Mouse (Mus musculus) embryonic facial prominence, embryonic 13.5 days (tissue): Measurements from ENCODE around the gene Vps53. TPM values are rescaled to one million over a fixed set of nuclear protein-coding genes. Genes with fewer than 3 reads are reported as not detected.
"Not testable (repeated sequence)": the region's sequence is repeated elsewhere in the genome, so short reads cannot be mapped to it uniquely, and the experiment has no call there.

ENCODE experiments used
- ATAC-seq: fragments of 200-750 bp; cut with Nextera tagmentation; 2 replicates; pipeline ENCODE4 v1.8.0; 2017; ENCODE audit warnings: low read depth; ENCODE audit not compliant: insufficient number of reproducible peaks, insufficient read depth, low FRiP score, low TSS enrichment
- H3K27ac ChIP-seq: fragments of 300-500 bp; sonication (generic); 2 replicates; pipeline ENCODE4 v1.5.1; 2015; ENCODE audit warnings: moderate library complexity, mild to moderate bottlenecking, inconsistent platforms
- H3K27me3 ChIP-seq: fragments of 300-500 bp; sonication (generic); 2 replicates; pipeline ENCODE4 v1.6.1; 2015; ENCODE audit warnings: mild to moderate bottlenecking, inconsistent platforms
- H3K36me3 ChIP-seq: fragments of 300-500 bp; sonication (generic); 2 replicates; pipeline ENCODE4 v1.6.1; 2015; ENCODE audit warnings: mild to moderate bottlenecking, inconsistent platforms
- H3K4me1 ChIP-seq: fragments of 300-500 bp; sonication (generic); 2 replicates; pipeline ENCODE4 v1.6.1; 2015; ENCODE audit warnings: inconsistent platforms
- H3K4me2 ChIP-seq: fragments of 300-500 bp; sonication (generic); 2 replicates; pipeline ENCODE4 v1.6.1; 2015; ENCODE audit warnings: moderate library complexity, mild to moderate bottlenecking, inconsistent platforms
- H3K4me3 ChIP-seq: fragments of 300-500 bp; sonication (generic); 2 replicates; pipeline ENCODE4 v1.5.1; 2015; ENCODE audit warnings: mild to moderate bottlenecking, inconsistent platforms
- H3K9ac ChIP-seq: fragments of 300-500 bp; sonication (generic); 2 replicates; pipeline ENCODE4 v1.6.1; 2015; ENCODE audit warnings: mild to moderate bottlenecking, inconsistent platforms
- H3K9me3 ChIP-seq: fragments of 300-500 bp; sonication (generic); 2 replicates; pipeline ENCODE4 v1.6.1; 2016; ENCODE audit warnings: inconsistent platforms
- WGBS: fragments of 180-500 bp; shearing (Covaris S2); methylation state at CpG from one replicate; pipeline ENCODE4 v1.1.7; 2015; ENCODE audit warnings: mixed read lengths; 5-methylcytosine and 5-hydroxymethylcytosine counted together
- polyA plus RNA-seq: library from polyadenylated mRNA; unstranded; fragments of >200 nt; fragmentation: Nextera tagmentation; extraction: Ambion mirVana; gene quantifications from 2 replicates; pipeline ENCODE4 v1.2.1, GENCODE M21; 2015

The Vps53 gene
- polyA plus RNA-seq, 1 experiment from 2014 or later, result 38.5 TPM

DNA sequence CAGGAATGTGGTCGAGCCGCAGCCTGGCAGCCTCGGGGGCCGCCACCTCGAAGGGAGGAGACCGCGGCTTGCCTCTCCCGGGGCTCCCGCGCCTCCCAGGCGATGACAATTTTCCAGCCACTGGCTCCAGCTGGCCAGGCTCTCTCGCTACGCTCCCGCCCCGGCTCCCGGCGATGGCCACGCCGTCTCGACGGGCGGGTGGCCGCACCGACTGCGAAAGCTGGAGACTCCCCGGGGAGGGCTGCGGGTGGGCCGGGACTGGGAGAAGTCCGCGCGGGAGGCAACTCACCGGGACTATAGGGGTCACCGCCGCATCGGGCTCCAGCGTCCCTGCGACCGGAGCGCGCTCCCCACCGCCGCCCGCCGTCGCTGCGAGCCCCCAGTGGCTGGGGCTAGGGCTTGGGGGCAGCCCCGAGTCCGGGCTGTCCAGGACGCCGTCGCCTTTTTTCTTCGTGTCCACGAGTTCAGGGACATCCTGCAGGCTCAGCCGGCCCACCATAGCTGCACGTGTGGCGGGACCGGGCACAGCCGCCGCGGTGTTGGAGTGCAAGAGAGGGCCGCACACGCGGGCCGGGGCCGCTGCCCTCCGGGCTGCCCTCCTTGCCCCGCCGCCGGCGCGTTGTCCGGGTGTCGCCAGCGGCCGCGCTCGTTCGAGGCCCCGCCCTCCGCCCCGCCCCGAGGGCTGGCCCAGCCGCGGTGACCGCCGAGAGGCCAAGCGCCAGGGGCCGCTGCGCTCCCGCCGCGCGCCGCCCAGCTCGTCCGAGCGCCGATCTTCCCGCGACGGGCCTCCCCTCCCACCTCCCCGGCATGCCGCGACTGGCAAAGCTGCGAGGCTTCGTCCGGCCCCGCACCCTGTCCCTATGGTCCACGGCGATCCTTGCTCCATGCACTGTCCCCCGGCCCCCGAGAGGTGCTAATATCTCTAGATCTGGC, 152.0 kb downstream of the Vps53 start, which contains the start of gene Rflnb:
Rflnb (minus strand) TSS at position 644 of the 933 bp plus-strand sequence.
- Histone ChIP-seq H3K27me3 (no peaks in the 10 kb centered on the region), H3K9ac (peak within 1 kb of the TSS; percentile 86), H3K36me3 (peaks cover 19% of the 10 kb centered on the region), H3K4me1 (peaks cover 39% of the 10 kb centered on the region), H3K4me3 (peak within 1 kb of the TSS; percentile 83), H3K27ac (peak within 1 kb of the TSS; percentile 88), H3K4me2 (peak within 1 kb of the TSS; percentile 80), H3K9me3 (no peaks in the 10 kb centered on the region)
- WGBS, result under 1% methylated on average over 98 of the region's 112 CpGs
- ATAC-seq, result peak; percentile 70

DNA sequence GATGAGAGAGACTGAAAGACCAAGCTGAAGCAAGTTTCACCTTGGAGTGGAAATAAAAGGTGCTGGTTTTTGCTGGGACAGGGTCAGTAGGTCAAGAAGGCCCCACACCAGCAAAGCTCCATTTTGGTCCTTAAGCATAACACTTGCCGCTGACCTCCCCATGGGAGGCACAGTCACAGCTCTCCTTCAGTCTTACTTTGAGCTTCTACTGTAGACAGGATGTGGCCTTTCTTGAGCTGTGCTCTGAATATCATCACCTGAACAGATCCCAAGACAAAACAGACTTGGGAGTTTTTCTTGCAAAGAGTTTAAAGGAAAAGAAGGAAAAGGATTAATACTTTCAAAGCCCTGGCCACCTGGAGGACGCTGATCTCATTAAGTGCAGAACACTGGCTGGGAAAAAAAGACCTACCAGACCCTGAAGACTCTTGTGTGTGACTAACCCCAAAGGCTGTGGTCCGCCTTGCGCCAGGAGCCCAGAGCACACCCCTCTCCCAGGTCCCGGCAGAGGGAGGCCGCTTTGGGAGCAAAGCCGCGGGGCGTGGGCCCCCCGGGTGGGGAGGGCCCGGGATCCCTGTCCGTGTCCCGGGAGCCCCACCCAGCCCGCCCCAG, 152.8 kb downstream of the Vps53 start:
- Histone ChIP-seq H3K36me3 (peaks cover 24% of the 10 kb centered on the region), H3K4me1 (peaks cover 44% of the 10 kb centered on the region), H3K9me3 (no peaks in the 10 kb centered on the region), H3K4me2 (peak overlapping the region; percentile 80), H3K27me3 (no peaks in the 10 kb centered on the region), H3K9ac (peak overlapping the region; percentile 86), H3K4me3 (peak overlapping the region; percentile 83), H3K27ac (peak overlapping the region; percentile 88)
- WGBS, result 5% methylated on average over 13 of the region's 14 CpGs
- ATAC-seq, result peak; percentile 27; the same call in 1 of the 2 replicates

DNA sequence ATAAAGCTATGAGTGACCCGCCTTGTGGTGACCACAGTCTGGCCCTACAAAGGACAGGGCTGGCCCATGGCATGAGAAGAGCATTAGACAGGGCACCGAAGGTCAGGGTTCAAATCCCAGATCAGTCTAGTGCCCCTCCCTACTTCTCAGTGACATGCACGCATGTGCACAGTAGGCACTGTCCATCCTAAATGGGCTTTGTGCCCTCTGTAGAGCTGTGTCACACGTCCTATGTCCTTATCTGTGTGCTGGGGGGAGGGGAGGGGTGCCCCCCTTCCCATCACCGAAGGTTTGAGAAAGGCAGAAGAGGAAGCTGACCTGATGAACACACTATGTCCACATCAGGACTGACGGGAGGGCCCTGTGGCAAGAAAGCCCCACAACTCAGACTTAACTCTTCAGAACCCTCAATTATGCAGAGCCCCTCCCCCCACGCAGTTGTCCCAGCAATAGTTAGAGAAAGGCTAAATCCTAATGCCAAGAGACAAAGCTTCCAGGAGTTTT, 154.3 kb downstream of the Vps53 start:
- H3K9me3 ChIP-seq, result no peaks in the 10 kb centered on the region
- peak overlapping the region; percentile 46; the same call in 1 of the 2 replicates for H3K9ac ChIP-seq
- no peaks in the 10 kb centered on the region for H3K27me3 ChIP-seq
- H3K27ac ChIP-seq, result no peak overlapping the region
- peaks cover 25% of the 10 kb centered on the region for H3K36me3 ChIP-seq
- WGBS, result 50% methylated on average over 7 of the region's 7 CpGs
- ATAC-seq, result no peak
- H3K4me1 ChIP-seq, result peaks cover 50% of the 10 kb centered on the region
- peak overlapping the region; percentile 80 for H3K4me2 ChIP-seq
- peak overlapping the region; percentile 83 for H3K4me3 ChIP-seq

DNA sequence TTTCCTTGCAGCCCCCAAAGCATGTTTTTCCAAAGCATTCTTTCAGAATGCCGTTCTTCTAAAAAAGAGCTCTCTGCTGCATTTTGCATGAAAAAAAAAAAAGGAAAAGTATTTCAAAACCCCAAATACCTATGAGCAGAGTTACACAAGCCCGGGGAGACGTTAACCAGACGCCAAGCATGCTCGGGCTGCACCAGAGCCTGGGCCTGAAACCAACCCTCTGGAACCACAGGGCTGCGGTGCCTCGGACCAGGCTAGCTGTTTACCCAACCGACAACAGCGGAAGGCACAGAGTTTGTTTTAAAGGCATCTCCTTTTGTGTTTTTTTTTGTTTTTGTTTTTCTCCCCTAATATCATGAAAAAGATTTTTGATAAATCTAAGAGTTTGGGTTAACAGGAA, 158.5 kb downstream of the Vps53 start:
- Histone ChIP-seq H3K9ac (no peak overlapping the region), H3K4me2 (no peak overlapping the region), H3K4me1 (peaks cover 33% of the 10 kb centered on the region), H3K4me3 (no peak overlapping the region), H3K27ac (peak overlapping the region; percentile 55; the same call in 1 of the 2 replicates), H3K27me3 (no peaks in the 10 kb centered on the region), H3K36me3 (peaks cover 41% of the 10 kb centered on the region), H3K9me3 (no peaks in the 10 kb centered on the region)
- ATAC-seq, result no peak
- WGBS, result 54% methylated on average over 9 of the region's 9 CpGs

DNA sequence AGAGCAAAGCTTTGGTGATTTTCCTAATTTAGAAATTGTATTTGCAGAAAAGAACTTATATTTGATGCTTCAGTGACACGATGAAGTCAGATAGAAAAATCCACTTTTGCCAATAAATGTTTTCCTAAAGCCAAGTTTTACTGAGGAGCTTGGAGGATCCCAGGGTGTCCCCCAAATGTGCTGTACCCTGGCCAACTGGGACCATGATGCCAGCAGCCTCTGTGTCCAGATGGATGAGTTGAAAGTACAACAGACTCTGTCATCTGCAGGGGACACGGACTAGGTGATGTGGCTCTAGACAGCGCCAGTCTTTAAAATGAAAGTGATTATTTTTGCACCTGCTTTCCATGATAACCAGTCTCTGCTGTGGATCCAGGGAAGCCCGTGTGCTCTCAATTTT, 159.6 kb downstream of the Vps53 start:
- Histone ChIP-seq H3K27ac (no peak overlapping the region; the same call in 1 of the 2 replicates), H3K27me3 (no peaks in the 10 kb centered on the region), H3K9me3 (no peaks in the 10 kb centered on the region), H3K36me3 (peaks cover 41% of the 10 kb centered on the region), H3K4me1 (peaks cover 27% of the 10 kb centered on the region), H3K4me3 (no peak overlapping the region), H3K4me2 (no peak overlapping the region), H3K9ac (no peak overlapping the region)
- WGBS, result 79% methylated on average over 4 of the region's 4 CpGs
- no peak for ATAC-seq

DNA sequence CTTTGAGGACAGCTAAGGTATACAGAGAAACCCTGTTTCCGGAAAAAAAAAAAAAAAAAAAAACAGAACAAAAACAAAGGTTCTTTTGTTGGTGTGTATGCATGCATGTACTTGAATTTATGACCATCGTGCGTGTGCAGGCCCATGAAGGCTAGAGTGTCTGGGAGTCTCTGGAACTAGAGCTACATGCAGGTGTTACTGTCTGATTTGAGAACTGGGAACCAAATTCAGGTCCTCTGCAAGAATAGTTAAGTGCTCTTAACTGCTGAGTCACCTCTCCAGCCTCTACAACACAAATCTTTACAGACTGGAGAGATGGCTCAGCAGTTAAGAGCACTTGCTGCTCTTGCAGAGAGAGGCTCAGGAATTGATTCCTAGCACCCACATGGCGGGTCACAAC, 163.6 kb downstream of the Vps53 start:
- no peak overlapping the region for H3K4me2 ChIP-seq
- peaks cover 17% of the 10 kb centered on the region for H3K36me3 ChIP-seq
- no peak overlapping the region for H3K9ac ChIP-seq
- no peaks in the 10 kb centered on the region for H3K27me3 ChIP-seq
- no peak for ATAC-seq
- no peak overlapping the region for H3K27ac ChIP-seq
- H3K9me3 ChIP-seq, result no peaks in the 10 kb centered on the region
- peaks cover 13% of the 10 kb centered on the region for H3K4me1 ChIP-seq
- 74% methylated on average over 4 of the region's 4 CpGs for WGBS
- H3K4me3 ChIP-seq, result no peak overlapping the region

DNA sequence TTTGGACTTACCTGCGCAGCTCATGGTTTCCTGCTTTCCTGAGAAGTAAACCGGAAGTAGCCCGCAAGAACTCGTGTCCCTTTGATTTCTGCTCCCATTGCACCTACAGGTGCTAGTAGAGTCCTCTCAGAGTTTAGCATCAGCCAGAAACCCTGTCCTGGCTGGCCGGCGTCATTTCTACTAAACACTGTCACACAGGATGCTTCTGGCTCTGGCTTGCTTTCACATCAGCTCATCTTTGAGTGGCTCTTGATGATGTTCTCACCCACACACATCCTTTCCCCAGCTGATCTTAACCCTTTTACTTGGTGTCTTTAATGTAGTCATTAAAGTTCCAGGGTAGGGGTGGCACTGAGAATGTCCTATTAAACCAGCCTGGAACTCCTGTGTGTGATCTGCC, 164.2 kb downstream of the Vps53 start:
- H3K27ac ChIP-seq, result no peak overlapping the region
- no peaks in the 10 kb centered on the region for H3K27me3 ChIP-seq
- H3K4me3 ChIP-seq, result no peak overlapping the region
- no peaks in the 10 kb centered on the region for H3K9me3 ChIP-seq
- WGBS, result 87% methylated on average over 6 of the region's 6 CpGs
- no peak overlapping the region for H3K9ac ChIP-seq
- H3K4me1 ChIP-seq, result peaks cover 8% of the 10 kb centered on the region
- no peak for ATAC-seq
- no peak overlapping the region for H3K4me2 ChIP-seq
- H3K36me3 ChIP-seq, result peaks cover 17% of the 10 kb centered on the region

DNA sequence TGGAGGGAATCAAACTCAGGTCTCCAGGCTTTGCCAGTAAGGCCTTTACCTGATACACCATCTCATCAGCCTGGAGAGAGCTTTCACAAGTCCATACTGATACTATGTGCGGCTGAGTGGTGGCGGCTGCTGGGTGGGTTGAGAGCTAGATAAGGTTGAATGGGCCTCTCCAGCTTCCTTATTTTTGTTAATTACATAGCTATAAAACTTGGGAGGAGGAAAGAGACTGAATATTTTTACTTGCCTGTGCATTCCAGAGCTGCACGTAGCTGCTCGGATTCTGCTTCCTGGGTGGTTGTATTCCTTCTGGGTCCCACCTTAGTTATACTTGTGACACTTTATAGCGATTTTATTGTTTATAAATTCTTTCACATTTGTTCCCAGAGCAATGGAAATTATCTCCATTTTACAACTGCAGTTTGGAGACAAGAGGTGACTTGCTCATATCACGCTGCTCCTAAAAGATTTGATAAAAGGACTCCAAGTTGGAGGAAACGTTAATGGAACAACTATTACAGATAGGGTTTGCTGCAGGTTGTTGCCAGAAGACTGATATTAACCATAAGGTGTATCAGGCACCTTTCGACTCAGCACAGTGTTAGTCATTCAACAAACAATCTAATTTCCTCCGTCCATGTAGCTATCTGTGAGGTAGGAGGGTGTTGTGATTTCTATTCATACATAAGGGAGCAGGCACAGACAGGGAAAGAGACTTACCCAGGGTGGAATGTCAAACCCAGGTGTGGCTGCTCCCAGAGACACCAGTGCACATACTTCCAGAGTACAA, 168.4 kb downstream of the Vps53 start:
- H3K27ac ChIP-seq, result no peak overlapping the region
- 84% methylated on average over 9 of the region's 9 CpGs for whole genome bisulfite sequencing
- H3K27me3 ChIP-seq, result no peaks in the 10 kb centered on the region
- H3K9me3 ChIP-seq, result no peaks in the 10 kb centered on the region
- H3K9ac ChIP-seq, result no peak overlapping the region
- H3K36me3 ChIP-seq, result no peaks in the 10 kb centered on the region
- peaks cover 7% of the 10 kb centered on the region; the same call in 1 of the 2 replicates for H3K4me1 ChIP-seq
- ATAC-seq, result no peak
- H3K4me2 ChIP-seq, result no peak overlapping the region
- no peak overlapping the region for H3K4me3 ChIP-seq

DNA sequence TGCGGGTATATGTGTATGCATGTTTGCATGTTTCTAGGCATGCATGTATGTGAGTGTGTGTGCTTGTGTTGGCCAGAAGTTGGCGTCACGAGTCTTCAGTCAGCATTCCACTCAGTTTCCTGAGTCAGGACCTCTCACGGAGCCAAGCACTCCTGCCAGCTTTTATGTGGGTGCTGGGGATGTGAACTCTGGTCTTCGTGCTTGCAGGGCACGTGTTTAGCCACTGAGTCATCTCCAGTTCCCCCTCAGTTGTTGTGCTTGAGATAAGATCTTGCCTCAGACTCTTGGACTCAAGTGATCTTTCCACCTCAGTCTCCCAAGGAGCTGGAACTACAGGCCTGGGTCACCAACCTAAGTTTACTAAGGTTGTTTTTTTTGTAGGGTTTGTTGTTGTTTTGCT, 170.3 kb downstream of the Vps53 start:
- H3K27me3 ChIP-seq, result no peaks in the 10 kb centered on the region
- no peaks in the 10 kb centered on the region for H3K9me3 ChIP-seq
- ATAC-seq, result no peak
- no peak overlapping the region for H3K9ac ChIP-seq
- H3K27ac ChIP-seq, result no peak overlapping the region
- no peaks in the 10 kb centered on the region for H3K4me1 ChIP-seq
- no peaks in the 10 kb centered on the region for H3K36me3 ChIP-seq
- no peak overlapping the region for H3K4me3 ChIP-seq
- H3K4me2 ChIP-seq, result no peak overlapping the region
- WGBS, result 83% methylated on average over 6 of the region's 6 CpGs

DNA sequence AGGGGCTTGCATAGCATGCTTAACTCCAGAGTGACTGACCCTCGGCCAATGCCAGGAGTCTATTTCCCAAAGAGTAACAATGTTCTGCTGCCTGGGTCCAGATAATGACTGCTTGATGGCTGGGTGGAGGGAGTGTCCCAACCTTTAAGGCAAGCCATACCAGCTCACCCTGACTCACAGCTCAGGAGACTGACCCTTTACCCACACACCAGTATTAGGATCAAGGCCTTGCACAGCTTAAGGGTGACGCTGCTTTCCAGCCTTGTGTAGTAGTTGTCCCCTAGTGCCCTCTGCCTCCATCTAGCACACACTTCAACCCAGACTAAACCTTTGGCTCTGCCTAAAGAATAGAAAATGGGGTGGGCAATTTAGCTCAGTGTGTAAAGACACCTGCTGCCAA, 171.3 kb downstream of the Vps53 start:
- H3K4me1 ChIP-seq, result no peaks in the 10 kb centered on the region
- no peaks in the 10 kb centered on the region for H3K36me3 ChIP-seq
- no peak overlapping the region for H3K27ac ChIP-seq
- H3K4me2 ChIP-seq, result no peak overlapping the region
- H3K4me3 ChIP-seq, result no peak overlapping the region
- H3K9me3 ChIP-seq, result no peaks in the 10 kb centered on the region
- H3K9ac ChIP-seq, result no peak overlapping the region
- WGBS, result 80% methylated on average over 2 of the region's 2 CpGs
- ATAC-seq, result no peak
- peaks cover 1% of the 10 kb centered on the region; the same call in 1 of the 2 replicates for H3K27me3 ChIP-seq

DNA sequence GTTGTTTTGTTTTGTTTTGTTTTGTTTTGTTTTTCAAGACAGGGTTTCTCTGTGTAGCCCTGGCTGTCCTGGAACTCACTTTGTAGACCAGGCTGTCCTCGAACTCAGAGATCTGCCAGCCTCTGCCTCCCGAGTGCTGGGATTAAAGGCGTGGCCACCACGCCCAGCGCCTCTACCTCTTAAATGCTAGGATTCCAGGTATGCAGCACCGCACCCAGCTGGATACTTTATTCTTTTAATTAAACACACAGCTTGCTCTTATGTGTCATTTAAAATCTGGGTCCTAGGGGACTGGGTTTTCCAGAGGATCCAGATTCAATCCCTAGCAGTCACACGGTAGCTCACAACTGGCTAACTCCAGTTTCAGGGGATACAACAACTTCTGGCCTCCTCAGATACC, 175.2 kb downstream of the Vps53 start:
- WGBS, result 89% methylated on average over 7 of the region's 7 CpGs
- Histone ChIP-seq H3K27me3 (peaks cover 24% of the 10 kb centered on the region), H3K4me1 (peaks cover 11% of the 10 kb centered on the region)
- not testable (repeated sequence) for H3K4me2 ChIP-seq, H3K9ac ChIP-seq, H3K4me3 ChIP-seq, H3K36me3 ChIP-seq, ATAC-seq, H3K9me3 ChIP-seq, H3K27ac ChIP-seq
